Comparison of ENCODE assay signal across 25 mouse cellular contexts in the genomic region with DNA sequence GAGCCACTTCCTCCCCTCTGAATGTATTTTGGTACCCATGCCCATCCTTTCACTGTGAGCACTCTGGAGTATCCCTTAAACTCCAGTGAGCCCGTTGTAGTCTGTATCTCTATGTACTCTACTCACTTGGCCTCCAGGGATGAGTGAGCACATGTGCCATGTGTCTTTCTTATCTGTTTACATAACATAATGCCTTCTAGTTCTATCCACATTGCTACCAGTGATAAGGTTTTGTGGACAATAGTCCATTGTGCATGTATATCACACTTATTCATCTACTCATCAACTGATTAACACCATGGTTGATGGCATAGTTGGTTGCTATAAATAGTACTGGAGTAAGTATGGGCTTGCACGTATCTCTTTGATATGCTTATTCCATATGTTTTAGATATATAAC. TPM values are rescaled to one million over a fixed set of nuclear protein-coding genes. Genes with fewer than 3 reads are reported as not detected.
"Had no signal": no experiment of that assay in that cellular context is flagged by ENCODE, and none has a peak within 500 bp of the region (broad histone marks: within the 10 kb centered on the region; RNA-seq: fewer than 3 reads in every experiment).

No protein-coding gene starts in this region.

- H3K4me3 ChIP-seq: kidney, embryonic 15.5 days; limb, embryonic 13.5 days; midbrain, embryonic 10.5 days; myocyte; neural tube, embryonic 15.5 days; stomach, embryonic 15.5 days had no signal

- ATAC-seq: intestine, embryonic 16.5 days had no signal

- H3K27ac ChIP-seq: kidney, embryonic 15.5 days; limb, embryonic 13.5 days; midbrain, embryonic 10.5 days; neural tube, embryonic 15.5 days; stomach, embryonic 15.5 days had no signal

- DNase-seq: kidney, adult 2 months; kidney, postnatal 14 days; left cerebral cortex, postnatal 4 days; lung, adult 18-20 months; midbrain, embryonic 14.5 days; retina, postnatal 1 day; right cerebral cortex, postnatal 14 days; thymus, adult 2 months; thymus, postnatal 36 days had no signal

- H3K27me3 ChIP-seq: kidney, embryonic 15.5 days; limb, embryonic 13.5 days; neural tube, embryonic 15.5 days; stomach, embryonic 15.5 days had no signal

- H3K9ac ChIP-seq: kidney, embryonic 15.5 days; limb, embryonic 13.5 days; neural tube, embryonic 15.5 days; stomach, embryonic 15.5 days had no signal

- H3K4me2 ChIP-seq: kidney, embryonic 15.5 days; limb, embryonic 13.5 days; neural tube, embryonic 15.5 days; stomach, embryonic 15.5 days had no signal

- H3K4me1 ChIP-seq: kidney, embryonic 15.5 days; midbrain, embryonic 10.5 days; neural tube, embryonic 15.5 days; stomach, embryonic 15.5 days had no signal

- H3K9me3 ChIP-seq: kidney, embryonic 15.5 days; limb, embryonic 13.5 days; midbrain, embryonic 10.5 days; neural tube, embryonic 15.5 days; stomach, embryonic 15.5 days had no signal

- H3K36me3 ChIP-seq: kidney, embryonic 15.5 days; limb, embryonic 13.5 days; midbrain, embryonic 10.5 days; neural tube, embryonic 15.5 days; stomach, embryonic 15.5 days had no signal

RNA-seq across cellular contexts. Expression of a gene that starts 12.9 kb away (rescaled TPM):
- total RNA-seq: layer of hippocampus, adult 8-10 months; layer of hippocampus, postnatal 14 days; left cerebral cortex, adult 18-20 months; left cerebral cortex, postnatal 10 days; left cerebral cortex, postnatal 4 days had no signal
- polyA plus RNA-seq: intestine, embryonic 16.5 days; kidney, adult 2 months; kidney, embryonic 15.5 days; large intestine, adult 2 months; limb, embryonic 13.5 days; lung, embryonic 16.5 days; midbrain, embryonic 10.5 days; midbrain, embryonic 14.5 days; myocyte; neural tube, embryonic 11.5 days; neural tube, embryonic 15.5 days; spleen, adult 2 months; stomach, embryonic 15.5 days; testis, adult 2 months; thymus, adult 2 months had no signal

RNA-seq across cellular contexts. Expression of a gene that starts 34.7 kb away (rescaled TPM):
- total RNA-seq: layer of hippocampus, adult 8-10 months; layer of hippocampus, postnatal 14 days; left cerebral cortex, adult 18-20 months; left cerebral cortex, postnatal 10 days; left cerebral cortex, postnatal 4 days had no signal
- polyA plus RNA-seq: intestine, embryonic 16.5 days; kidney, adult 2 months; kidney, embryonic 15.5 days; large intestine, adult 2 months; limb, embryonic 13.5 days; lung, embryonic 16.5 days; midbrain, embryonic 10.5 days; midbrain, embryonic 14.5 days; myocyte; neural tube, embryonic 11.5 days; neural tube, embryonic 15.5 days; spleen, adult 2 months; stomach, embryonic 15.5 days; thymus, adult 2 months had no signal
